Mouse (Mus musculus) heart, postnatal 4 days (tissue): ENCODE measurements at regions not wholly inside any gene's neighbourhood (a gene's known extent, or its start where the extent isn't known, plus 50 kb on each side); places are given as distances from the start of the nearest gene placed in this dataset.
A peak's percentile ranks its signal among the peaks of the same experiment; 100 is the strongest.
"Not testable (repeated sequence)": the region's sequence is repeated elsewhere in the genome, so short reads cannot be mapped to it uniquely, and the experiment has no call there.

ENCODE experiments used
- DNase-seq: peaks from one replicate; pipeline ENCODE4 v3.0.0; 2021

DNA sequence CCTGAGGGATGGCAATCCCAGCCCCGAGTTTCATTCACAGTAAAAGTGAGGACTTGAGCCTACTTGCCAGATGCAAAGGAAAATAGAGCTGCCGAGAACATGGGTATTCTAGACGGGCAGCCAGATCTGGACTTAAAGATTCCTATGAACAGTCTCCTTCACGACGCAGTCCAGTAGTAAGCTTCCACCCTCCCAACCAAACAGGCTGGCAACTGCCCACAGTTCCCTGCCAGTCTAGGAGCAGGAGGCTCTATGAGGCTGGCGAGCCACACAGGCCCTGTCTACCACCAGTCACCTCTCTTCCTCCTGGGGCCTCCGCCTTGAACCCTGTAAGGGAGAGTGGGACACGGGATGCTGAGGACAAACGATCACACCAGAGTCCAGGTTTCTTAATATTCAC, 153.5 kb upstream of the Snrpn start:
- no peak for DNase-seq

GRCm38 (mm10) chr7:60244187-60244866, 104.3 kb upstream of the Snrpn start:
- DNase-seq, result peak; percentile 46

- DNase-seq, result peak; percentile 53
Measured at GRCm38 (mm10) chr7:60243746-60244145, 103.7 kb upstream of the Snrpn start.

DNA sequence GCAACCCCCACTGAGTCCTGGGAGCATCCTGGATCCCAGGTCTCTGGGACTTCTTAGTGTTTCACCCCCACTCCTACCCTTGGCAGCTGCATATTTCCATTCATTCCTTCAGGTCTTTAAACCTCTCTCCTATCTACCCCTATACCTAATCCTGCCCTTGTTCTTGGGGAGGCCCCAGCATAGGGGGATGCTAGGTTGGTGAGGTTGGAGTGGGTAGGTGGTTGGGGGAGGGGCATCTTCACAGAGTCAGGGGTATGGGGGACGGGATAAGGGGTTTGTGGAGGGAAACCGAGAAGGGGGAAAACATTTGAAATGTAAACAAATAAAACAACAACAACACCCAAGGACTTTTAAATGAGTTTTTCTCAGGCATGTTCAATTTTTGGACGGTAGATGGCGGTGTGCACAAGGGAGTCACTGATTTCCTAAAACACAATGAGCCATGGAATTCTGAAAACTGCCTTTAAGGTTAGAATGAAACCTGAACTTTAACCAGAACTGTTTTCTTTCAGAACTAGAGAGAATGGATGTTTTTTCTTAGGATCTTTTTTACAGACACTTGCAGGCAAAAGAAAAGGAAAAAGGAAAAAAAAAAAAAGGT, 98.7 kb upstream of the Snrpn start:
- DNase-seq, result peak; percentile 35

GRCm38 (mm10) chr7:60216358-60217273, 76.6 kb upstream of the Snrpn start:
- not testable (repeated sequence) for DNase-seq
